Mouse (Mus musculus): ENCODE measurements around the gene H2al1e.
"Not testable (repeated sequence)": the region's sequence is repeated elsewhere in the genome, so short reads cannot be mapped to it uniquely, and the experiment has no call there.

The H2al1e gene

DNA sequence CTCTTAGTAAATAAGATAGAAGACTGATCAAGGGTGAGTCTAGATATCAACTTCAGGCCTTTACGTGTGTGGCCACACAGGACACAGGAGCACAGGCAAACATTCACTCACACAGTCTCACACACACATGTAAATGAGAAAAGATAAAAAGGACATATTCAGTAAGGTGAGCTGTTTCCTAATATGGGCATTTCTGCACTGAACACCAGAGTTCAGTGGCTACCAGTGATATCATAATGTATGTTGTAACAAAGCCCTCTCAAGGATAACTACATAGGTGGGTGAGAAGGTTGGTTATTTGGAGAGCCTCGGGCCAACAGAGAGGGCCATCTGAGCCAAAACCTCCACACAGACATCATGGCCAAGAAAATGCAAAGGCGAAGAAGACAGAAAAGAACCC is at the start of gene H2al1e:
H2al1e (plus strand) TSS at position 301 of the 400 bp plus-strand sequence.
- DNase-seq (ENCODE audit: low read depth, low spot score): not testable (repeated sequence)

DNA sequence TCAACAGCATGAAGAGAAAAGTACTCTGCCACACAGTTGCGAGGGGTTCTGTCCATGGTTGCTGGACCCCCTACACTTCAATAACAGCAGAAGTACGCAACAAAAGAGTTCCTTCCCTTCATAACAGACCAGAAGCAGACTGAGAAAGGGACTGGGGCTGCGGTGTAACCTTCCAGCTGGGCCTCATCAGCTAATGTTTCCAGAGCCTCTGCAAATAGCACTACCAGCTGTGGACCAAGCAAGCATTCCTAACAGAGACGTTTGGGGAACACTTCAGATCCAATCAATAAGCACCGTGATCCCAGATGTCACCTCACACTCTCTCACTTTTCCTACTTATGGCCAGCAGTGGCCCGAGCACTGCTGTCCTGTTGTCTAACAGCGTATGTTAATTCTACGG is 46.8 kb upstream of the H2al1e start:
- DNase-seq (ENCODE audit: low read depth, low spot score): no peak

DNA sequence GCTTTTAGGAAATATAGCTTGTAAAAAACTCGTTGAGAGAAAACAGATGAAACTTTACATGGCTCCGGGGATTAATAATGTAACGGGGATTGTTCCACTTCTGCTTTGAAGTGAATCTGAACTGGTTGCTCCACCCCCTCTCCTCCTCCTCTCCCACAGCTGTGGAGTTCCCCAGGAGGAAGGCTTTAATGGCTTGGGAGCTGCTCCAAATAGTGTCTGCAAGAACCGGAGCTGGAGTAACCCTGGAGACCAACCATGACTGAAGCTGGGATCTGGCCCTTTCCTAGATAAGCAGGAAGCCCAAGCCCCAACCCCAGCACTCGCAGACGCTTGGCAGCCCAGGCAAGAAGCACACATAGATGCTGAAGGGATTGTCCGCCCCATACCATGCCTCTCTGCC is 43.9 kb upstream of the H2al1e start:
- DNase-seq (ENCODE audit: low read depth, low spot score): no peak

DNA sequence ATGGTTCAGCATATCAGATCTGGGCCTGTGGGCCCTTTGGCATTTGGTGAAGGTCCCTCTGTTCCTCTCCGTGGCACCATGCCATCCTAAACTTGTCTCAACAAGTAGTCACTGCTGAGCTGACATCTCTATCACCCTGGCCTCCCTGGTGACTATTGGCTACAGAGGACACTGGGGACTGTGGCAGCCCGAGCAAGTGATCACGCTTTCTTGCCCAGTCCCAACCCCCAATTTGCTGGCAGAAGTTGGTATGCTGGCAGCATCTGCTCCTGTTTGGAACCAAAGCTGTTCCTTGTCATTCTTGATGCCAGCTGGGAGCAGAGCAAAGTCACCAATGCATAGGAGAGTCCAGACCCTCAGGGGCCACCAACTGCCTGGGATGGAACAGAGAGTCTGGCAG is 42.7 kb upstream of the H2al1e start:
- DNase-seq (ENCODE audit: low read depth, low spot score): no peak

DNA sequence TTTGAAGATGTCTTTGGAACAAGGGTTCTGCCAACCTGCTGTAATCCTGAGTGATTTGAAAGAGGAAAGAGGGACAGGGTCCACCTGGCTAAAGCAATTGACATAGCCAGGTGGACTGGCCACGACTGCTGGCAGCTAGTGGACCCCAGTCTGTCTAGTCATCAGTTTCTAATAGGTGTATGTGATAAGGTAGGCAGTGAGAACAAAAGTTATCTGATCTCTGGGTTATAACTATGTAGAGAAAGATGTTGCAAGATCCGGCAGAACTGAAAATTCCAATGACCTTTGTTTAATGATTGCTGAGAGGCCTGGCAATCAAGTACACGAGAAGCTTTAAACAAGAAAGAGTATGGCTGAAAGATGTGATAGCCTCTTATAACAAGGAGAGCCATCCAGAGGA is 38.5 kb upstream of the H2al1e start:
- DNase-seq (ENCODE audit: low read depth, low spot score): no peak

DNA sequence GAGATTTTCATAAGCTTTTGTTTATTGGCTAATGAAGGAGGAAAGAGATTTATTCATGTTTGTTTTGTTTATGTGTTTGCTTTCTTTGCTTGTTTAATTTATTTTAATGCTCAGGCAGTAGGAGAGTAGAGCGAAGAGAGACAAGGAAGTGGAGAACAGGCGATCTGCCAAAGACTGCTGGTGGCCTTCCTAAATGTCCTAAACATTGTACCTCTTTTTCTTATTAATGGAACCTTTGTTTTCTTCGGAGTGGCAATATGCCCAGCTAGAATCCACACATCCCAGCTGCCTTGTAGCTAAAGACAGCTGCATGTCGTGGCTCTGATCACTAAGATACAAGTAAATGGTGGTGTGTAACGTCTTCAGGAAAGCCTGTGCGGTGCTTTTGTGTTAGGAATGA is 34.7 kb upstream of the H2al1e start:
- DNase-seq (ENCODE audit: low read depth, low spot score): no peak

DNA sequence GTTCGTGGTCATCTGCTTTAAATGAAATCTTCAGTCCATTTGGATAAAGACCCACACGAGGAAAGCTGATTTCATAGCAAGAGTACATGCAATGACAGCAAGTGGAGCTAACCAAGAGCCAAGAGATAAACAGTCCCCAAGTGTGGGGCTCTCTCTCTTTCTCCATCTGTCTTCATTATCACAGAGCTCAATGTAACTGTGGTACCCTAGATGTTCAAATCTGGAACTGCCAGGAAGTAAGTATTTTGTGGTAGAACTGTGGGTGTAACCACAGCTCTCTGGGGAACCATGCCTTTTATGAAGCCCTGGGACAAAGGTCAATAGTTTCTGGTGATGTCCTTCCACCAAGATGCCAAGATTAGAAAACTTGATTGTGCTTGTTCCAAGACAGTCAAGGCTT is 31.0 kb upstream of the H2al1e start:
- no peak for DNase-seq (ENCODE audit: low read depth, low spot score)

DNA sequence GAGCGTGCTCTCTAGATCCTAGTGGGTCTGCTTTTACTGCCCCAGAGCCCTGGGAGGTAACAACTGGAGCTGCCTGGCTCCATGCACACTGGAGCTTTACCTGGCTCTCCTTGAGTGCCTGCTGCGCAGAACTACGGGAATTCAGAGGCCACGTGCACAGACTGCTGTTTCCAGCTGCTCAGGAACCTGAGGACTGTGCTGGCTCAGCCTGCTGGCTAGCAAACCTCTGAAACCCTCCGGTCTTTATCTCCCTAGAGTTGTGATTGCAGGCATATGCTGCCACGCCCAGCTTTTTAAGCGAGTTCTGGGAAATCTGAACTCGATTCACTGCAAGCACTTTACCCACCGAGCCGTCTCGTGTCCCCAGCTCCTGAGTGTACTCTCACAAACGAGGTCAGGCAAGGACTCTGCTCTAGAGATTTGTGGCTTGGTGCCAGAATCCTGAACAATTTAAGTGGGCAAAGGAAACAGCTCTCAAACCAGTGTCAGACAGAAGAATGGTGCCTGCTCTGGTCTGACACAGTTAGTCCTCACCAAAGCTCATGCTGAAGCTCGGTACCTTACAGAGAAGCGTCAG is 23.3 kb upstream of the H2al1e start:
- DNase-seq (ENCODE audit: low read depth, low spot score): no peak

DNA sequence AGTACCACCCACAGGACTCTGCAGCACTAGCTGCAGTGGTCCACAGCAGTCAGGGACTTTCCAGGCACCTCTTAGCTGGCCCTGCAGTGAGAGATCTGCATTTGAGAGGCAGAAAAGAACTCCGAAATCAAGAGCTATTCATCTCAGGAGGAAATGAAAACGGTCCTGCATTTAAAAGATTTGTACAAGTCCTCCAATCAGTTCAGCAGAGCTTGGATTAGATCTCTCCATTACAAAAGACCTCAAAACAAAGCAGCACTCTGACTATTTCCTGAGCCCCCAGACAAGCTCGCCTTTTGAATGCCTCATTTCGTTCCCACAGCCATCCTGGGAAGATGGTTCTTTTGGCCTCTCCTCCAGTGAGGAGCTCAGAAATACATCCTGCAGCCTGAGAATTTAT is 22.5 kb upstream of the H2al1e start:
- no peak for DNase-seq (ENCODE audit: low read depth, low spot score)

DNA sequence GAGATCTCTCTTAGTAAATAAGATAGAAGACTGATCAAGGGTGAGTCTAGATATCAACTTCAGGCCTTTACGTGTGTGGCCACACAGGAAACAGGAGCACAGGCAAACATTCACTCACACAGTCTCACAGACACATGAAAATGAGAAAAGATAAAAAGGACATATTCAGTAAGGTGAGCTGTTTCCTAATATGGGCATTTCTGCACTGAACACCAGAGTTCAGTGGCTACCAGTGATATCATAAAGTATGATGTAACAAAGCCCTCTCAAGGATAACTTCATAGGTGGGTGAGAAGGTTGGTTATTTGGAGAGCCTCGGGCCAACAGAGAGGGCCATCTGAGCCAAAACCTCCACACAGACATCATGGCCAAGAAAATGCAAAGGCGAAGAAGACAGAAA is 12.8 kb upstream of the H2al1e start, which contains the start of gene H2al1a:
H2al1a (plus strand) TSS at position 301 of the 400 bp plus-strand sequence.
- not testable (repeated sequence) for DNase-seq (ENCODE audit: low read depth, low spot score)

DNA sequence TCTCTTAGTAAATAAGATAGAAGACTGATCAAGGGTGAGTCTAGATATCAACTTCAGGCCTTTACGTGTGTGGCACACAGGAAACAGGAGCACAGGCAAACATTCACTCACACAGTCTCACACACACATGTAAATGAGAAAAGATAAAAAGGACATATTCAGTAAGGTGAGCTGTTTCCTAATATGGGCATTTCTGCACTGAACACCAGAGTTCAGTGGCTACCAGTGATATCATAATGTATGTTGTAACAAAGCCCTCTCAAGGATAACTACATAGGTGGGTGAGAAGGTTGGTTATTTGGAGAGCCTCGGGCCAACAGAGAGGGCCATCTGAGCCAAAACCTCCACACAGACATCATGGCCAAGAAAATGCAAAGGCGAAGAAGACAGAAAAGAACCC is 9.6 kb upstream of the H2al1e start, which contains the start of gene H2al1b:
H2al1b (plus strand) TSS at position 301 of the 400 bp plus-strand sequence.
- DNase-seq (ENCODE audit: low read depth, low spot score): not testable (repeated sequence)

DNA sequence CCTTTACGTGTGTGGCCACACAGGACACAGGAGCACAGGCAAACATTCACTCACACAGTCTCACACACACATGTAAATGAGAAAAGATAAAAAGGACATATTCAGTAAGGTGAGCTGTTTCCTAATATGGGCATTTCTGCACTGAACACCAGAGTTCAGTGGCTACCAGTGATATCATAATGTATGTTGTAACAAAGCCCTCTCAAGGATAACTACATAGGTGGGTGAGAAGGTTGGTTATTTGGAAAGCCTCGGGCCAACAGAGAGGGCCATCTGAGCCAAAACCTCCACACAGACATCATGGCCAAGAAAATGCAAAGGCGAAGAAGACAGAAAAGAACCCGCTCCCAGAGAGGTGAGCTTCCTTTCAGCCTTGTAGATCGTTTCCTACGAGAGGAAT is 6.4 kb upstream of the H2al1e start, which contains the start of gene H2al1c:
H2al1c (plus strand) TSS at position 301 of the 400 bp plus-strand sequence.
- not testable (repeated sequence) for DNase-seq (ENCODE audit: low read depth, low spot score)

DNA sequence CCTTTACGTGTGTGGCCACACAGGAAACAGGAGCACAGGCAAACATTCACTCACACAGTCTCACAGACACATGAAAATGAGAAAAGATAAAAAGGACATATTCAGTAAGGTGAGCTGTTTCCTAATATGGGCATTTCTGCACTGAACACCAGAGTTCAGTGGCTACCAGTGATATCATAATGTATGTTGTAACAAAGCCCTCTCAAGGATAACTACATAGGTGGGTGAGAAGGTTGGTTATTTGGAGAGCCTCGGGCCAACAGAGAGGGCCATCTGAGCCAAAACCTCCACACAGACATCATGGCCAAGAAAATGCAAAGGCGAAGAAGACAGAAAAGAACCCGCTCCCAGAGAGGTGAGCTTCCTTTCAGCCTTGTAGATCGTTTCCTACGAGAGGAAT is 3.2 kb upstream of the H2al1e start, which contains the start of gene H2al1d:
H2al1d (plus strand) TSS at position 301 of the 400 bp plus-strand sequence.
- DNase-seq (ENCODE audit: low read depth, low spot score): not testable (repeated sequence)

DNA sequence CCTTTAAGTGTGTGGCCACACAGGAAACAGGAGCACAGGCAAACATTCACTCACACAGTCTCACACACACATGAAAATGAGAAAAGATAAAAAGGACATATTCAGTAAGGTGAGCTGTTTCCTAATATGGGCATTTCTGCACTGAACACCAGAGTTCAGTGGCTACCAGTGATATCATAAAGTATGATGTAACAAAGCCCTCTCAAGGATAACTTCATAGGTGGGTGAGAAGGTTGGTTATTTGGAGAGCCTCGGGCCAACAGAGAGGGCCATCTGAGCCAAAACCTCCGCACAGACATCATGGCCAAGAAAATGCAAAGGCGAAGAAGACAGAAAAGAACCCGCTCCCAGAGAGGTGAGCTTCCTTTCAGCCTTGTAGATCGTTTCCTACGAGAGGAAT is 3.1 kb downstream of the H2al1e start, which contains the start of gene H2al1f:
H2al1f (plus strand) TSS at position 301 of the 400 bp plus-strand sequence.
- not testable (repeated sequence) for DNase-seq (ENCODE audit: low read depth, low spot score)

DNA sequence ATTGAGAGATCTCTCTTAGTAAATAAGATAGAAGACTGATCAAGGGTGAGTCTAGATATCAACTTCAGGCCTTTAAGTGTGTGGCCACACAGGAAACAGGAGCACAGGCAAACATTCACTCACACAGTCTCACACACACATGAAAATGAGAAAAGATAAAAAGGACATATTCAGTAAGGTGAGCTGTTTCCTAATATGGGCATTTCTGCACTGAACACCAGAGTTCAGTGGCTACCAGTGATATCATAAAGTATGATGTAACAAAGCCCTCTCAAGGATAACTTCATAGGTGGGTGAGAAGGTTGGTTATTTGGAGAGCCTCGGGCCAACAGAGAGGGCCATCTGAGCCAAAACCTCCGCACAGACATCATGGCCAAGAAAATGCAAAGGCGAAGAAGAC is 6.2 kb downstream of the H2al1e start, which contains the start of gene H2al1g:
H2al1g (plus strand) TSS at position 301 of the 400 bp plus-strand sequence.
- DNase-seq (ENCODE audit: low read depth, low spot score): not testable (repeated sequence)

DNA sequence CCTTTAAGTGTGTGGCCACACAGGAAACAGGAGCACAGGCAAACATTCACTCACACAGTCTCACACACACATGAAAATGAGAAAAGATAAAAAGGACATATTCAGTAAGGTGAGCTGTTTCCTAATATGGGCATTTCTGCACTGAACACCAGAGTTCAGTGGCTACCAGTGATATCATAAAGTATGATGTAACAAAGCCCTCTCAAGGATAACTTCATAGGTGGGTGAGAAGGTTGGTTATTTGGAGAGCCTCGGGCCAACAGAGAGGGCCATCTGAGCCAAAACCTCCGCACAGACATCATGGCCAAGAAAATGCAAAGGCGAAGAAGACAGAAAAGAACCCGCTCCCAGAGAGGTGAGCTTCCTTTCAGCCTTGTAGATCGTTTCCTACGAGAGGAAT is 9.5 kb downstream of the H2al1e start, which contains the start of gene H2al1h:
H2al1h (plus strand) TSS at position 301 of the 400 bp plus-strand sequence.
- not testable (repeated sequence) for DNase-seq (ENCODE audit: low read depth, low spot score)

DNA sequence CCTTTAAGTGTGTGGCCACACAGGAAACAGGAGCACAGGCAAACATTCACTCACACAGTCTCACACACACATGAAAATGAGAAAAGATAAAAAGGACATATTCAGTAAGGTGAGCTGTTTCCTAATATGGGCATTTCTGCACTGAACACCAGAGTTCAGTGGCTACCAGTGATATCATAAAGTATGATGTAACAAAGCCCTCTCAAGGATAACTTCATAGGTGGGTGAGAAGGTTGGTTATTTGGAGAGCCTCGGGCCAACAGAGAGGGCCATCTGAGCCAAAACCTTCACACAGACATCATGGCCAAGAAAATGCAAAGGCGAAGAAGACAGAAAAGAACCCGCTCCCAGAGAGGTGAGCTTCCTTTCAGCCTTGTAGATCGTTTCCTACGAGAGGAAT is 12.6 kb downstream of the H2al1e start, which contains the start of gene H2al1i:
H2al1i (plus strand) TSS at position 301 of the 400 bp plus-strand sequence.
- not testable (repeated sequence) for DNase-seq (ENCODE audit: low read depth, low spot score)

DNA sequence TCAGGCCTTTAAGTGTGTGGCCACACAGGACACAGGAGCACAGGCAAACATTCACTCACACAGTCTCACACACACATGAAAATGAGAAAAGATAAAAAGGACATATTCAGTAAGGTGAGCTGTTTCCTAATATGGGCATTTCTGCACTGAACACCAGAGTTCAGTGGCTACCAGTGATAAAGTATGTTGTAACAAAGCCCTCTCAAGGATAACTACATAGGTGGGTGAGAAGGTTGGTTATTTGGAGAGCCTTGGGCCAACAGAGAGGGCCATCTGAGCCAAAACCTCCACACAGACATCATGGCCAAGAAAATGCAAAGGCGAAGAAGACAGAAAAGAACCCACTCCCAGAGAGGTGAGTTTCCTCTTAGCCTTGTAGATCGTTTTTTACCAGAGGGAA is 15.8 kb downstream of the H2al1e start, which contains the start of gene H2al1j:
H2al1j (plus strand) TSS at position 301 of the 400 bp plus-strand sequence.
- not testable (repeated sequence) for DNase-seq (ENCODE audit: low read depth, low spot score)

DNA sequence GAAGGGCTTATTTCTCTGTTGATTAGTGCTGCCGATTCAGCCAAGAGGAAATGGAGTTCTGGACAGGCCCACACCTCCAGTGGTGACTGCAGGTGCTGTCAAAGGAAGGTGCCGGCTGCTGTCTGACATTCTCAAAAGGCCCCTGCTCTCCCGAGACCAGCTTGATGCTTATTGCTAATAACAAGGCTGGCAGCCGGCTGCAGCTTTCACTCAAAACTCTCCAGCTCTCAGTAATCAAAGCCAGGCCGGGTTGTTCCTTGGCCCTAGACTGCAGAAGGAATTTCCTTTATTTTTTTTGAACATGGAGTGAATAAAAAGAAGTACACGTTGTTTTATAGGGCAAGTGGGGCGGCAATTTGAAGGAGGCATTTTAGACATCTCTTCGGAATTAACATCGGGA is 34.0 kb downstream of the H2al1e start:
- no peak for DNase-seq (ENCODE audit: low read depth, low spot score)

DNA sequence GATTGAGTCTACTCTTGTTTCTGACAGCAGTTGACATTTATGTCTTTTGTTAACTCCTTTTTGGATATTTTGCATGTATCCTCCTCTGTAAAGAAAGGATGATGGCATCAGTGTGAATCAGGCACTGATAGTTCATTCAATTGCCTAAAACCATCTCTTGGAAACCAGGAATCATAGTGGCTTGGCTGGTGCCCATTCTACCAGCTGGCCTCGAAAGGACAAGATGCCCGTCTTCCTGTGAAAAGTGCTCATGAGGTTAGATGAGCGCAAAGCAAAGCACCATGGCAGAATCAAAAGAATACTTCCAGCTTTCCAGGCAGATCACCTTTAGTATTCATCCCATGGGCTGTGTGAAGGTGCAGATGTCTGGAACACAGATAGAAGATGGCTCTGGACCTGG is 35.0 kb downstream of the H2al1e start:
- no peak for DNase-seq (ENCODE audit: low read depth, low spot score)

DNA sequence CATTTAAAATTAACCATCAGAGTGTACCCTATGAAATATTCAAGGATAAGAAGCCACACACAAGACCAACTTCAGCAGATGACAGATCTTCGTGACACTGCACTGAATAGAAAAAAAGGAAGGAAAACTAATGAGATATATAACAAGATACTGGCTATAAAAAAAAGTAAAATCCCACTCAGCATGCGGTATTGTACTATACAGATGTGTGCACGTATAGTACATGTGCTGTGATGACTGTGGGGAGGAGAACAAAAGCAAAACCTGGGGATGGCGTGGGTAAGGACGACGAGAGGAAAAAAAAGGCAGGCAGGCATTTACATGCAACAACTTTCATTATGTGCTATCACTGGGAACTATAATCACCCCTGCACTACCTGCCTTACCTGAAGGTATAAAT is 49.1 kb downstream of the H2al1e start:
- no peak for DNase-seq (ENCODE audit: low read depth, low spot score)

DNA sequence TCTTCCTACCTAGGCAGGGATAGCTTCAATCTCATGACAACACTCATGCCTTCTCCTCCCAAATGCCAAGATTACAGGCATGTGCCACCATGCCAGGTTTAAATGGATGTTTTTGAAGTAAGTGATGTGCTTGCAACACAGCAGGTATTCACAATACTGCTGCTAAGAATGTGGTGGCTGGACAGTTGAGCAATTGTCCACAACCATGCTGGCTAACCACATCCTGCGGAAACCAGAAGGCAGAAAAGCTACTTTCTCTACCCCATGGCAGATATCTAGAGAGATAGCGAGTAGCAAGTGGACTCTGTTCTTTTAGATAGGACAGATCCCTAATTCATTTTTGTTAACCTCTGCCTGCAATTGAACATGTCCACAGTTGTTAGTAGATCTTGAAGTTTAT is 49.5 kb downstream of the H2al1e start:
- no peak for DNase-seq (ENCODE audit: low read depth, low spot score)
